Mouse (Mus musculus) heart, postnatal 10 days (tissue): ENCODE measurements around the gene Sap30. TPM values are rescaled to one million over a fixed set of nuclear protein-coding genes. Genes with fewer than 3 reads are reported as not detected.
A peak's percentile ranks its signal among the peaks of the same experiment; 100 is the strongest.
"Not testable (repeated sequence)": the region's sequence is repeated elsewhere in the genome, so short reads cannot be mapped to it uniquely, and the experiment has no call there.

Experiments used
- DNase-seq, 2 experiments: peaks; one replicate each; pipeline ENCODE4 v3.0.0; 2021
- intact Hi-C: fragments of 180-260 bp; cut with DNase I; formaldehyde crosslinking; loops from one replicate; pipeline ENCODE4 v1.15.1; 2025
- total RNA-seq, 2 experiments: library from RNA; stranded (reverse); gene quantifications; 2 replicates each; pipeline ENCODE4 v1.2.3; 2021

Sap30 gene
- 10 to 100 TPM; 17.8 to 21.1 TPM for total RNA-seq

DNA sequence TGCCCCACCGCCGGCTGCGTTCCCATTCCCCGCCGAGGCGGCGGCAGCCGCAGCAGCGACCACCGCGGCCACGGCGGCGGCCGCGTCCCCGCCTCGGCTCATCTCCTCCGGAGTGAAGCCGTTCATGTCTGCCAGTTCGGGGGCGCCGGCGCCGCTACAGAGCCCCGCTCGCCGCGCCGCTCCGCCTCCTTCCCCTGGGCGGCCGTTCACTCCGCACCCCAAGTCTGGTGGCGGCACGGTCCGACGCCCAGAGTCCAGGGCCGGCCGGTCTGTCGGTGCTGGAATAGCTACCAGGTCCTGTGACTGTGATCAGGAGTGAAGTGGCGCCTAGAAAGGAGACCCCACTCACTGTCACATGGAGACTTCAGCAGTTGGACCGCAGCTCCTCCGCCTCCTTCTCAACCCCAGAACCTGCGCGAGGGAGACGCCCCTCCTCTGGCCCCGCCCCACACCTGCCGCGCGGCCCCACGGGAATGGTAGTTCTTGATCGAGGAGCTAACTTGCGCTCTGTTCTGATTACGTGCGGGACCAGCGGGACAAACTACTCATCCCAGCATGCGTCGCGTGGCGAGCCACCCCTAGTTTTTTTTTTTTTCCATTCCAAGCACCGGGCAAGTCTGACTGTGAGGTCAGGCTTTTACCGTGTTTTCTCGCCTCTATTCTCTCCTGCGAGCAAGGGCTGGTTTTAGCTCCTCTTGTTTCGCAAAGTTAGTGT is at the start of gene Sap30:
Gene Sap30, minus strand, starts transcription at position 420 of the 715 bp plus-strand sequence.
- intact Hi-C loops, result loop anchor here (1.0 to 5.0 kb wide), 5 partner anchors 24 to 165 kb away; partner anchors contain the start of genes Hand2 and Hmgb2
- DNase-seq, result peak; percentile 99

- intact Hi-C loops, result no loop called here
- DNase-seq, result no peak
Observed at GRCm38 (mm10) chr8:57536167-57536566, 48.5 kb upstream of the Sap30 start.

GRCm38 (mm10) chr8:57534495-57534894 is 46.8 kb upstream of the Sap30 start:
- intact Hi-C loops, result loop anchor here (5.0 kb wide), 1 partner anchor 182 kb away; no protein-coding TSS in a partner anchor
- DNase-seq, result no peak

GRCm38 (mm10) chr8:57533106-57533505 is 45.4 kb upstream of the Sap30 start:
- intact Hi-C loops, result loop anchor here (5.0 kb wide), 1 partner anchor 181 kb away; no protein-coding TSS in a partner anchor
- DNase-seq, result no peak

DNA sequence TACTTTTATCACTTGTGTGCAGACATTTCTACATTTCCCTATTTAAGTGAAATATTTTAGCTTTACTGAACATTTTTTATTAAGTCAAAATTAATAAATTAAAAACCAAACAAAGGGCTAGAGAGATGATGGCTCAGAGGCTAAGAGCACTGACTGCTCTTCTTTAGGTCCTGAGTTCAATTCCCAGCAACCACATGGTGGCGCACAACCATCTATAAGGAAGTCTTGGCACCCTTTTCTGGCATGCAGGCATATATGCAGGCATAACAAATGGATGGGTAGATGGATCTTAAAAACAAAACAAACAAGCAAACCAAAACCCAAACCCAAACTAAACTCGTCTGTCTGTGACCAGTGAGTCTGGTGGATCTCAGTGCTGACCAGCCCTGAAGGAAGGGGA is 44.6 kb upstream of the Sap30 start:
- intact Hi-C loops, result loop anchor here (5.0 kb wide), 1 partner anchor 180 kb away; no protein-coding TSS in a partner anchor
- DNase-seq, result no peak

GRCm38 (mm10) chr8:57530666-57531349 is 43.1 kb upstream of the Sap30 start:
- peak; percentile 91 to 93 for DNase-seq

GRCm38 (mm10) chr8:57530238-57530637 is 42.6 kb upstream of the Sap30 start:
- no peak for DNase-seq
- intact Hi-C loops, result loop anchor here (2.0 to 5.0 kb wide), 3 partner anchors 17 to 178 kb away; partner anchors contain the start of gene Sap30

More at GRCm38 (mm10) chr8:57530666-57531349, 43.1 kb upstream of the Sap30 start:
- intact Hi-C loops, result loop anchor here (1.0 to 5.0 kb wide), 4 partner anchors 18 to 179 kb away; partner anchors contain the start of gene Sap30

- intact Hi-C loops, result loop anchor here (10.0 kb wide), 1 partner anchor 643 kb away; no protein-coding TSS in a partner anchor
- DNase-seq, result no peak
Observed at GRCm38 (mm10) chr8:57528036-57528435, 40.4 kb upstream of the Sap30 start.

DNA sequence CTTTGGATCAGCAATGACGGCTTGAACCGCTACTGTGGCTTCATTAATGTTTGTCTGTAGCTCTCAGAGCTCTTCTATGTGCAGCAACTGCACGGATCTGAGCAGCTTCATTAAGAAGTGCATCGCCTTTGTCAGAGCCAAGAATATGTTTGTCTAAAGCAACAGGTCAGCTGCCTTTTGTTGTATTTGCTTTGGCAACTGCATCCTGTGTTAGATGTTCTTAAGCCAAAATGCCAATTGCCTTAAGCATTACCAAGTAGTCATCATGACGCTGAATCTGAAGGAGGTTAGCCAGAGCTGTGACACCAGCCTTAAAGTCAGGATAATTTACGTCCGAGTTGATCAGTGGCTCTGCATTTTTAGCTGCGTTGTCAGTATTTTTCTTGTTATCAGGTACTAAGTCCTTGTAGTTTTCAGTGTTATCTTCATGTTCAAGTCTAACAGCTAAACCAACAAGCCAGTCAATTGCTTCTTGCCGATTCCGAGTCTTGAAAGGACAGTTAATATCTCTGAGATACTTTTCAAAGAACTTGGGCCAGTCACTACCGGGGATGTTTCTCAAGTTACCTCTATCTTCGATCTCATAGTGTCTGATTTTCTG is 32.6 kb upstream of the Sap30 start:
- no peak for DNase-seq
- intact Hi-C loops, result loop anchor here (10.0 kb wide), 1 partner anchor 635 kb away; no protein-coding TSS in a partner anchor

- DNase-seq, result no peak
- intact Hi-C loops, result no loop called here
Observed at GRCm38 (mm10) chr8:57517723-57518122, 30.1 kb upstream of the Sap30 start.

GRCm38 (mm10) chr8:57516685-57517084 is 29.0 kb upstream of the Sap30 start:
- DNase-seq, intact Hi-C loops: not testable (repeated sequence)

- intact Hi-C loops, result loop anchor here (2.0 to 5.0 kb wide), 2 partner anchors 18 to 81 kb away; no protein-coding TSS in a partner anchor
- DNase-seq, result not testable (repeated sequence)
Observed at GRCm38 (mm10) chr8:57513178-57513661, 25.6 kb upstream of the Sap30 start.

- DNase-seq, result peak; percentile 42 to 45
- intact Hi-C loops, result loop anchor here (2.0 to 5.0 kb wide), 2 partner anchors 18 to 80 kb away; no protein-coding TSS in a partner anchor
Observed at GRCm38 (mm10) chr8:57512141-57513056, 24.7 kb upstream of the Sap30 start.

- peak; percentile 100 for DNase-seq
- intact Hi-C loops, result loop anchor here (1.0 to 5.0 kb wide), 3 partner anchors 19 to 79 kb away; partner anchors contain the start of gene Sap30
Observed at GRCm38 (mm10) chr8:57511316-57512118, 23.9 kb upstream of the Sap30 start, which contains the start of gene Hmgb2. TSS of gene Hmgb2 (plus strand) at chr8:57511907.

- no peak for DNase-seq
- intact Hi-C loops, result loop anchor here (1.0 to 5.0 kb wide), 2 partner anchors 24 to 79 kb away; partner anchors contain the start of gene Sap30
Observed at GRCm38 (mm10) chr8:57510791-57511315, 23.2 kb upstream of the Sap30 start.

- DNase-seq, result no peak
- intact Hi-C loops, result loop anchor here (5.0 kb wide), 1 partner anchor 166 kb away; no protein-coding TSS in a partner anchor
Observed at GRCm38 (mm10) chr8:57508657-57509056, 21.0 kb upstream of the Sap30 start.

GRCm38 (mm10) chr8:57507556-57508063 is 19.9 kb upstream of the Sap30 start:
- DNase-seq, result no peak
- intact Hi-C loops, result loop anchor here (5.0 kb wide), 1 partner anchor 165 kb away; no protein-coding TSS in a partner anchor

- intact Hi-C loops, result loop anchor here (5.0 kb wide), 1 partner anchor 163 kb away; no protein-coding TSS in a partner anchor
- not testable (repeated sequence) for DNase-seq
Observed at GRCm38 (mm10) chr8:57505500-57505899, 17.8 kb upstream of the Sap30 start.
